Mouse (Mus musculus) brain, embryonic 14.5 days (tissue): Measurements from ENCODE around the gene Kctd19. TPM values are rescaled to one million over a fixed set of nuclear protein-coding genes. Genes with fewer than 3 reads are reported as not detected.

ENCODE experiments used
- DNase-seq: peaks from one replicate; pipeline ENCODE4 v3.0.0-alpha.2; 2011; ENCODE audit warnings: low read depth
- CTCF ChIP-seq: fragments of 200-500 bp; IDR thresholded peaks from 2 replicates; pipeline ENCODE4 v1.5.1; 2012; ENCODE audit warnings: inconsistent platforms, mild to moderate bottlenecking, moderate library complexity, borderline replicate concordance; ENCODE audit not compliant: insufficient read depth, insufficient read length; ENCODE audit errors: extremely low read depth
- POLR2A ChIP-seq: fragments of 200-500 bp; IDR thresholded peaks from 2 replicates; pipeline ENCODE4 v1.6.1; 2012; ENCODE audit warnings: mild to moderate bottlenecking, inconsistent platforms, borderline replicate concordance; ENCODE audit not compliant: poor library complexity, insufficient read depth, insufficient read length, severe bottlenecking; ENCODE audit errors: extremely low read depth
- polyA plus RNA-seq: library from polyadenylated mRNA; depleted of rRNA; stranded (reverse); fragments of >200 nt; gene quantifications from 2 replicates; pipeline ENCODE4 v1.2.3, GENCODE M21; 2012; rRNA removed

Gene Kctd19
- polyA plus RNA-seq, 1 experiment = 0.04 TPM

DNA sequence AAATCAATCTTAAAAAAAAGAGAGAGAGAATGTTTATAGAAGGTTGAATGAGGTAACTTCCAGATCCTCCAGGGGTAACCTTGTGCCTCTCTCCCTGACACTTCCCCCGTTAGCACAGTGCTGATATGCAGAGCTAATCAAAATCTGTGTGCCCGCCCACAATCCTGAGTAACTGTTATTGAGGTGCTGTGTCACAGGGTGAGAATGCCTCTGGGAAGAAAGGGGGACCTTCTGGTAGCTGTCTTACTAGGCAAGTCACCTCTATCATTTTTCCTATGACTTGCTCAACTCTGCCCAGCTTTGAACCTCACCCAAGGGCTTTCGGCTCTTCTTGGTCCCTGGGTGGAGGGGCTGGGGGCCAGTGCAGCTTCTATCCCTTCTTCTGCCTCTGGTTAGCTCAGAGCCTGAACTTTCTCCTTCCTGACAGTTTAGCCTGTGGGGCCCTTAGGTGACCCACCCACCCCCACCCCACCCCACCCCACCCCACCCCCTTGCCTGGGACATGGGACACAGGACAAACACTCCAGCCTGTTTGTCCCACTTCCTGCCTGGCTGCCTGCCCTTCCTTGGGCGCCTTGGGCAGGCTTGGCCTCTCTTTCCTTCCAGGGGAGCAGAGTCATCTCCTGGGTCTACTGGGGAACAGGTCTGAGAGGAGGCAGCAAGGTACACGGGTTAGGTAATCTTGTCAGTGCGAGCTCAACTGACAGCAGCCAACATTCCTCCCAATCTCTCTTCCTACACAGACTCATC lies 73.2 kb downstream of the Kctd19 start:
- no peak for DNase-seq
- TF ChIP-seq CTCF = no peak
- no peak for TF ChIP-seq POLR2A

DNA sequence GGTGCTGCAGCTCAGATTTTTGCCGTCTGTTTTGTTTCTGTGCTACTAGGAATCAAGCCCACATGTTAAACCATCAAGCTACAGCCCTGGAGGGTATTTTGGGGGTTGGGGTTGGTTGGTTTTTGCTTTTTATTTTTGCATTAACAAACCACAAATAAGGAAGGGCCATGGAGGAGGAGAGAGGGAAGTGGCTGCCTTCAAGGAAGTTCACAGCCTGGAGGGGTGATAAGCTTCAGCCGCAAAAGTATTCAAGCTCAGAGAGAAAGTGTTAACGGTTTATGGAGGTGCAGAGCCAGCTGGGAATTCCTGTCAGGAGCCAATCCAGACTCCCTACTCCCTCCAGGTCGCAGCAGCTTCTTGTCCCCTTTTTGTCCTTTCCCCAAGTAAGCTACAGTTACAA lies 74.3 kb downstream of the Kctd19 start:
- TF ChIP-seq CTCF = no peak
- TF ChIP-seq POLR2A = no peak
- DNase-seq = no peak

DNA sequence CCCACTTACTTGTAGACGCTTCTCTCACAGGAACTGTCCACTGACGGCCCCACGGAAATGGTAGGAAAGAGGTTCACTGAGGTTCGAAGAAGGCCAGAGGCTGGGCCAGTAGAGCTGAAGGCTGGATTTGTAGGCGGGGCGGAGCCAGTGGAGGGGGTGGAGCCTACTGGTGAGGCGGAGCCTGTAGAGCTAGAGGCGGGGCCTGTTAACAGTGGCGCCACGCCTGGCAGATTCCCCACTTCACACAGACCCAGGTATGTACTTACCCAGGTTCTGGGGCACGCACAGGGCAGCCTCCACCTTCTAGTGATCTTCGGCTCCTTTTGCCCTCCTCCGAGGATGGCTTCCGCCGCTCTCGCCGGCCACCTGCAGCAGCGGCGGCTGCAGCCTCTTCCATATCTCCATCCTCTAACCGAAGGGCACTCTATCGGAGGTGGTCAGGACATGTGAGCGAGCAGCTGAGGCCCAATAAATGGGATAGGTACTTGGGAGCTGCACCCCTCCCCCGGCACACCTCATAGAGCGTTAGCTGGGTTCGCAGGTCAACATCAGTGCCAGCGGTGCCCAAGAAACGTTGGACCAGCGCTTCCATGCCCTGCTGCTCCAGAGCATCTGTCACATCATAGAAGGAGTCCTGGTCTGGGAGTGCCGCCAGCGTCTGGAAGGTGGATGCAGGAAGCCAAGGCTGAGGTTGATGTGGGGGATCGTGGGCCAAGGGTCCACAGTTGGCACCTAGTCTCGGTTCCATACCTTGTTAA lies 76.8 kb downstream of the Kctd19 start:
- no peak for DNase-seq
- TF ChIP-seq POLR2A = no peak
- TF ChIP-seq CTCF = no peak

Other genes with a start within 250 kb of the Kctd19 start
- 26.5 and 31.9 TPM in 2 replicates for gene Cbfb, start 242.8 kb downstream of the Kctd19 start, polyA plus RNA-seq
- 33.4 and 40.5 TPM in 2 replicates for gene D230025D16Rik, start 188.4 kb downstream of the Kctd19 start, polyA plus RNA-seq
- 5.9 and 6.6 TPM in 2 replicates for gene B3gnt9, start 158.3 kb downstream of the Kctd19 start, polyA plus RNA-seq
- gene Tradd, start 148.9 kb downstream of the Kctd19 start, polyA plus RNA-seq = 7.1 and 7.9 TPM in 2 replicates
- 1.00 TPM in 2 replicates for gene Fbxl8, start 148.9 kb downstream of the Kctd19 start, polyA plus RNA-seq
- 0.42 and 0.60 TPM in 2 replicates for gene Hsf4, start 143.7 kb downstream of the Kctd19 start, polyA plus RNA-seq
- 1.3 and 1.8 TPM in 2 replicates for gene Nol3, start 137.4 kb downstream of the Kctd19 start, polyA plus RNA-seq
- gene 4931428F04Rik, start 123.6 kb downstream of the Kctd19 start, polyA plus RNA-seq = 176 and 217 TPM in 2 replicates
- gene Exoc3l, start 117.4 kb downstream of the Kctd19 start, polyA plus RNA-seq = 12.6 and 13.7 TPM in 2 replicates
- 89.4 and 126 TPM in 2 replicates for gene E2f4, start 115.8 kb downstream of the Kctd19 start, polyA plus RNA-seq
- 2.3 TPM in 2 replicates for gene Elmo3, start 107.9 kb downstream of the Kctd19 start, polyA plus RNA-seq
- 2.3 and 2.4 TPM in 2 replicates for gene Lrrc29, start 87.2 kb downstream of the Kctd19 start, polyA plus RNA-seq
- gene Tmem208, start 87.1 kb downstream of the Kctd19 start, polyA plus RNA-seq = 93.6 and 144 TPM in 2 replicates
- gene Fhod1, start 65.5 kb downstream of the Kctd19 start, polyA plus RNA-seq = 5.8 and 7.8 TPM in 2 replicates
- 39.3 and 56.1 TPM in 2 replicates for gene Slc9a5, start 64.7 kb downstream of the Kctd19 start, polyA plus RNA-seq
- 11.5 and 13.6 TPM in 2 replicates for gene Plekhg4, start 40.2 kb downstream of the Kctd19 start, polyA plus RNA-seq
- gene Lrrc36, start 69 bp upstream of the Kctd19 start, polyA plus RNA-seq = 1.4 and 1.6 TPM in 2 replicates
- 62.7 and 89.6 TPM in 2 replicates for gene Tppp3, start 58.0 kb upstream of the Kctd19 start, polyA plus RNA-seq
- 40.0 and 46.2 TPM in 2 replicates for gene Zdhhc1, start 83.4 kb upstream of the Kctd19 start, polyA plus RNA-seq
- 8.3 and 12.1 TPM in 2 replicates for gene Hsd11b2, start 105.3 kb upstream of the Kctd19 start, polyA plus RNA-seq
- 210 and 236 TPM in 2 replicates for gene Atp6v0d1, start 152.5 kb upstream of the Kctd19 start, polyA plus RNA-seq
- gene Ripor1, start 191.8 kb upstream of the Kctd19 start, polyA plus RNA-seq = 23.7 and 40.3 TPM in 2 replicates
- gene Ctcf, start 223.1 kb upstream of the Kctd19 start, polyA plus RNA-seq = 36.6 and 54.8 TPM in 2 replicates
- gene Agrp, start 223.9 kb upstream of the Kctd19 start, polyA plus RNA-seq = 0.26 and 0.55 TPM in 2 replicates